Mouse (Mus musculus) urinary bladder, postnatal 10 days (tissue): ENCODE data around the gene Trp53i11.

Source experiments
- DNase-seq: peaks from one replicate; pipeline ENCODE4 v3.0.0; 2022; ENCODE audit warnings: low spot score

Gene Trp53i11

GRCm38 (mm10) chr2:93242166-93242565 is 54.8 kb downstream of the Trp53i11 start:
- no peak for DNase-seq

DNA sequence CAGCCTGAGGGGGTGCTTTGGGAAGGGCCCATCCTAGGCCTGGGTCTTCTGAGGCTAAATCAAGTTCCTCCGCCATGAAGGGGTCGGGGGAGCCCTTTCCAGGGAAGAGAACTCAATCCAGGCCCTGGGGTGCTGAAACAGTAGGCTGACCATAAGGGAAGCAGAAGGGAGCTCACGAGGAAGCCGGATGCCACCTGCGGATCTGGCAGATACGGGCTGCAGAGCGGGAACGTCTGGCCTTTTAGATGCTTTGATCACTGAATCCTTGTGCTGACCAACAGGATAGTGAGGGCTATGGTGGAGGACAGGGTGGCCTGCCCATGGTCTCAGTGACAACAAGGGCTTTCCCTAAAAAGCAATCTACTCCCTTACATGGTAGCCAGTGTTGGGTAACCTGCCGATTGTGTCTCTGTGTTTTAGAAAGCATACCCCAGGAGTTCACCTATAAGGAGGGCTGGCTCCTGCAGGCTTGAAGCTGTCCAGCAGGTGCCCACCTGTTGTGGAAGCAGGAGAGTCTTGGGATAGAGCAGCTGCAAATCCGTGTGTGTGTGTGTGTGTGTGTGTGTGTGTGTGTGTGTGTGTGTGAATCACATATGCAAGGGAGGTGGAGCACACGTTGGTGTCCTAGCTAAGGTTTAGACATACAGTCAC is 56.2 kb downstream of the Trp53i11 start:
- no peak for DNase-seq

DNA sequence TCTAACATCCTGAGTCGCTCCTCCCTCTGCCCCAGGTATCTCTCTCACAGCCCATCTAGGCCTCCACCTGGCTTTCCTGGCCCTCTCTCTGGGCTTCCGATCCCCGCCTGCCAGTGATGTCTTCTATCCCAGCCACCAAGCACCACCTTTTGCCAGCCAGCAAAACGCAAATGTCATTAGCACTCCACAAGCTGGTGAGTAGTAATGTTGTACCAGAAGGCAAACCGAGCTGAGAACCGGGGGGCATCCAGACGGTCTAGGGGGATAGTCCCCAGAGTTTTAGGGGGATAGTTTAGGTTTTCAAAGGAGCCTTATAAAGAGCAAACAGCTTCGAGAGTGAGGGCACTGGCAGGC is 56.7 kb downstream of the Trp53i11 start:
- no peak for DNase-seq

DNA sequence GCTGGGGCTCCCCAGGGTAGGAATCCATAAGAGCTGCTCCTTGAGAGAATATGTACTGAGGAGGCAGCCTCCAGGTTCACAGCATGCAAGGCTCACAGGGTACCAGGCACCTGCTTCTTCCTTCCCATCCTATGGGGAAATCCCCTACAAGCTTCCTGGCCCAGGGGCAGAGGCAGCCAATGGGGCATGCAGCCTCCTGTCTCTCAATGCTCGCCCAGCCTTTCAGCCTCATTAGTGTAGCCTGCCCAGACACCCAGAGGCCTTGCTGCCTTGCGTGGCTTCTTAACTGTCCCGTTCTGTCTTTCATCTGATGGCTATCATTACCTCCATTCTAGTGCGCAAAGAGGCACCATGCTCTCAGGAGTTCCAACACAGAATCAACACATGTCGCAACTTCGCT is 61.7 kb downstream of the Trp53i11 start:
- no peak for DNase-seq

DNA sequence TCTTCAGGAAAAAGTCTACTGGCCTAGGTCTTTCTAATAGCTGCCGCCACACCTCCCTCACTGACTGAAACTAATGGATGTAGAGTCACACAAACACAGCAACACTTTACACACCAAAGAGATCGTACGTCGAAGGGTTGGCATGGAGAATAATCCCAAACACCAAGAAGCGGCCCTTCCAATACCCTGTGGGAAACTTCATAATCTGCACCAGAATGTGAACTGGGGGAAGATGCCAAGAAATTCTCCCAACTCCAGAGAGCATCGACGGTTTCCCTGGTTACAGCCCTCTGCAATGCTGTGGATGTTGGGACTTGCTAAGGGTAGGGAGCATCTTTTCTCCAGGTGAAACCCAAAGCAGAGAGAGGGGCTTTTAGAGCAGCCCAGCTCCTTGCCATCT is 63.3 kb downstream of the Trp53i11 start:
- no peak for DNase-seq
